Mouse (Mus musculus) ES-Bruce4 (cell line): ENCODE results near the gene Shisa7. TPM values are rescaled to one million over a fixed set of nuclear protein-coding genes. Genes with fewer than 3 reads are reported as not detected.
A peak's percentile ranks its signal among the peaks of the same experiment; 100 is the strongest.

Experiments used
- H3K27ac ChIP-seq: 2 replicates; pipeline ENCODE4 v1.5.1; 2012; ENCODE audit warnings: low read length, inconsistent platforms; ENCODE audit not compliant: insufficient read depth
- H3K27me3 ChIP-seq: 2 replicates; pipeline ENCODE4 v1.6.1; 2012; ENCODE audit warnings: mild to moderate bottlenecking, low read length, inconsistent platforms; ENCODE audit not compliant: control insufficient read depth, poor library complexity, insufficient read depth, severe bottlenecking
- H3K36me3 ChIP-seq: 2 replicates; pipeline ENCODE4 v1.6.1; 2012; ENCODE audit warnings: inconsistent platforms, mild to moderate bottlenecking, low read length, moderate library complexity; ENCODE audit not compliant: control insufficient read depth, poor library complexity, insufficient read depth, severe bottlenecking
- H3K4me1 ChIP-seq: one replicate; pipeline ENCODE4 v1.8.1; 2011; ENCODE audit warnings: low read length; ENCODE audit not compliant: control insufficient read depth, insufficient read depth
- H3K4me3 ChIP-seq: 2 replicates; pipeline ENCODE4 v1.5.1; 2011; ENCODE audit warnings: low read depth, mild to moderate bottlenecking, low read length
- H3K9ac ChIP-seq: 2 replicates; pipeline ENCODE4 v1.6.1; 2012; ENCODE audit warnings: low read depth, mild to moderate bottlenecking, inconsistent platforms; ENCODE audit not compliant: poor library complexity, severe bottlenecking
- H3K9me3 ChIP-seq: replicated peaks from 2 replicates; pipeline ENCODE4 v1.6.1; 2012; ENCODE audit warnings: mild to moderate bottlenecking, low read length, inconsistent platforms; ENCODE audit not compliant: control insufficient read depth, poor library complexity, insufficient read depth, severe bottlenecking
- CTCF ChIP-seq: IDR thresholded peaks from one replicate; pipeline ENCODE4 v1.8.1; 2011; ENCODE audit warnings: low read depth, low read length
- EP300 ChIP-seq: IDR thresholded peaks from 2 replicates; pipeline ENCODE4 v1.6.1; 2011; ENCODE audit warnings: low read depth, low read length; ENCODE audit not compliant: insufficient read depth
- POLR2A ChIP-seq: IDR thresholded peaks from one replicate; pipeline ENCODE4 v1.8.1; 2011; ENCODE audit warnings: low read length; ENCODE audit not compliant: insufficient read depth
- polyA plus RNA-seq: library from polyadenylated mRNA; stranded (reverse); fragments of >200 nt; gene quantifications from 2 replicates; pipeline ENCODE4 v1.2.4, GENCODE M21; 2011; ENCODE audit warnings: low read depth; ENCODE audit not compliant: missing spikeins, insufficient read depth, insufficient read length

The Shisa7 gene
- polyA plus RNA-seq, 1 experiment, result 3.8 TPM

DNA sequence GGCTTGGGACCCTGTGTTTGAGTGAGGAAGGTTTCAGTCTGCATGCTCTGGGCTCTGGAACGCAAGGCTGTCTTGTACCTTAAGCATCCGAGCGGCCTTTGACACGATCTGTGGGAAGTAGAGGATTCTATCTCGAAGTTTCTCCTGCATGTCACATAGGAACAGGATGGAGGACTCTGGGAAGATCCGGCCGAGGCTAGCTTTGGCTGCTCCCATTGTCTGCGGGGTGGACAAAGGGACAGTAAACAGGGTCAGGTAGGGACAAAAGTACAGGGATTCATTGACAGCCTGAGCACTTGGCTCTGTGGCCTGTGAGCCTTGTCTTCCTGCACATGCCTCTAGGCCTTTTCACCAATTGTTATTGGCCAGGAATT is 6.8 kb upstream of the Shisa7 start:
- Histone ChIP-seq H3K27me3 (no peaks in the 10 kb centered on the region), H3K4me3 (no peak overlapping the region), H3K4me1 (no peaks in the 10 kb centered on the region), H3K36me3 (no peaks in the 10 kb centered on the region), H3K9me3 (no peaks in the 10 kb centered on the region), H3K27ac (no peak overlapping the region), H3K9ac (no peak overlapping the region)
- TF ChIP-seq EP300, result 0 out of 2 replicates have a peak, but pooled peaks have one; percentile 22
- TF ChIP-seq CTCF, result no peak

GRCm38 (mm10) chr7:4850621-4851314 is 6.3 kb upstream of the Shisa7 start:
- no peak for TF ChIP-seq CTCF
- no peak for TF ChIP-seq EP300
- TF ChIP-seq POLR2A, result no peak
- no peaks in the 10 kb centered on the region for H3K27me3 ChIP-seq
- no peak overlapping the region for H3K27ac ChIP-seq
- no peaks in the 10 kb centered on the region for H3K9me3 ChIP-seq
- H3K9ac ChIP-seq, result no peak overlapping the region
- H3K4me1 ChIP-seq, result no peaks in the 10 kb centered on the region
- no peak overlapping the region for H3K4me3 ChIP-seq
- no peaks in the 10 kb centered on the region for H3K36me3 ChIP-seq

DNA sequence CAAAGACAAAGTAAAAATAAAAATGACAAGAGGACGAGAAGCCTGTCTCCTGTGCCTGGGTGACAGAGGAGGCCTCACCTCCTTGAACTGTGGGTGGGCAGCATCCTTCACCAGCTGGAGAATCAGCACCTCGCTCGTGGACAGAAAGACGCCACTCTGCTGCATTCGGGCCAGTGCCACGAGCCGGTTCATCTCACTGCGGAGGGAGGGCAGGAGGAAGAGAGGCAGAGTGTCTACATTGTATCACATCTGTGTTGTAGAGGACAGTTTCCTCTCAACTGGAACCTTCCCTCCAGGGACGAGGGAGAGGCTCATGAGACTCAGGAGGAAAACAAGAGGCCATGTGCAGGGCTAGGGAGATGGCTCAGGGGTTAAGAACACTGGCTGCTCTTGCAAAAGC is 4.9 kb upstream of the Shisa7 start:
- H3K27me3 ChIP-seq, result no peaks in the 10 kb centered on the region
- H3K36me3 ChIP-seq, result no peaks in the 10 kb centered on the region
- H3K4me1 ChIP-seq, result no peaks in the 10 kb centered on the region
- no peaks in the 10 kb centered on the region for H3K9me3 ChIP-seq
- H3K4me3 ChIP-seq, result no peak overlapping the region
- H3K27ac ChIP-seq, result no peak overlapping the region
- no peak overlapping the region for H3K9ac ChIP-seq
- TF ChIP-seq EP300, result no peak
- TF ChIP-seq CTCF, result no peak
- no peak for TF ChIP-seq POLR2A

- Histone ChIP-seq H3K4me1 (peaks cover 5% of the 10 kb centered on the region), H3K9ac (peak overlapping the region; percentile 39), H3K36me3 (no peaks in the 10 kb centered on the region), H3K9me3 (no peaks in the 10 kb centered on the region), H3K27ac (no peak overlapping the region), H3K4me3 (peak overlapping the region; percentile 74), H3K27me3 (no peaks in the 10 kb centered on the region)
- no peak for TF ChIP-seq POLR2A
- no peak for TF ChIP-seq EP300
- no peak for TF ChIP-seq CTCF
Observed at GRCm38 (mm10) chr7:4844917-4845309, 417 bp upstream of the Shisa7 start.

GRCm38 (mm10) chr7:4843604-4844244 is 772 bp downstream of the Shisa7 start:
- H3K9me3 ChIP-seq, result no peaks in the 10 kb centered on the region
- TF ChIP-seq POLR2A (no peak), CTCF (no peak), EP300 (no peak)
- H3K4me1 ChIP-seq, result peaks cover 5% of the 10 kb centered on the region
- no peaks in the 10 kb centered on the region for H3K36me3 ChIP-seq
- H3K27me3 ChIP-seq, result no peaks in the 10 kb centered on the region
- H3K4me3 ChIP-seq, result peak overlapping the region; percentile 74
- no peak overlapping the region for H3K27ac ChIP-seq
- H3K9ac ChIP-seq, result peak overlapping the region; percentile 39

GRCm38 (mm10) chr7:4842634-4843131 is 1.8 kb downstream of the Shisa7 start:
- Histone ChIP-seq H3K27ac (no peak overlapping the region), H3K36me3 (no peaks in the 10 kb centered on the region), H3K9me3 (no peaks in the 10 kb centered on the region), H3K9ac (no peak overlapping the region), H3K4me3 (peak overlapping the region; percentile 13), H3K27me3 (no peaks in the 10 kb centered on the region), H3K4me1 (peaks cover 5% of the 10 kb centered on the region)
- TF ChIP-seq CTCF (no peak), EP300 (no peak), POLR2A (no peak)
